Mouse (Mus musculus) adrenal gland, postnatal 4 days (tissue): ENCODE data around the gene Edn3. TPM values are rescaled to one million over a fixed set of nuclear protein-coding genes. Genes with fewer than 3 reads are reported as not detected.

Experiments used
- DNase-seq, 2 experiments: peaks; one replicate each; pipeline ENCODE4 v3.0.0; 2021 to 2022; ENCODE audit warnings: low spot score in 2 of 2, mixed read lengths in 2 of 2
- long read RNA-seq, 2 experiments: library from polyadenylated mRNA; stranded (forward); transcript quantifications; one replicate each; pipeline ENCODE4 v2.0.0; 2021
- total RNA-seq, 2 experiments: library from RNA; stranded (reverse); gene quantifications; 2 replicates each; pipeline ENCODE4 v1.2.3; 2021

Edn3 gene
- total RNA-seq: 10 to 100 TPM; 12.2 to 13.7 TPM
- long read RNA-seq, experiment 1, partial matches to known transcripts: 0 of 3 reads
- long read RNA-seq, experiment 1, other reads (novel, unspliced or antisense): 1 of 3 reads
- long read RNA-seq, experiment 2, transcript Edn3-201 (5 exons, 3,117 nt): major isoform, 11 of 20 reads
- long read RNA-seq, experiment 2, partial matches to known transcripts: 6 of 20 reads
- long read RNA-seq, experiment 2, other reads (novel, unspliced or antisense): 2 of 20 reads

GRCm38 (mm10) chr2:174760479-174761121, at the start of gene Edn3:
Gene Edn3 (plus strand): TSS chr2:174760619.
- no peak for DNase-seq

DNA sequence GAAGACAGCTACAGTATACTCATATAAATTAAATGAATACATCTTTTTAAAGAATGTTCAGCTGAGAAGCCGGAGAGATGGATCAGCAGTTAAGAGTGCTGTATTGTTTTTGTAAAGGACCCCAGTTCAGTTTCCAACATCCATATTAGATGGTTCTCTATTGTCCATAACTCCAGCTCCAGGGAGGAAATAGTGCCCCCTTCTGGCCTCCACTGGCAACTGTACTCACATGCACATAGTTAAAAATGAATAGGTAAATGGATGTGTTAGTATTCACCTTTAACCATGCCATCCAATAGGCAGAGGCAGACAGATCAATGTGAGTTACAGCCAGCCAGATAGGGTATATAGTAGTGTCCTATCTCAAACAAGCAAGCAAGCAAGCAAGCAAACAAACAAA, 48.4 kb upstream of the Edn3 start:
- no peak for DNase-seq

- no peak for DNase-seq
Measured at GRCm38 (mm10) chr2:174715938-174716337, 44.5 kb upstream of the Edn3 start.

DNA sequence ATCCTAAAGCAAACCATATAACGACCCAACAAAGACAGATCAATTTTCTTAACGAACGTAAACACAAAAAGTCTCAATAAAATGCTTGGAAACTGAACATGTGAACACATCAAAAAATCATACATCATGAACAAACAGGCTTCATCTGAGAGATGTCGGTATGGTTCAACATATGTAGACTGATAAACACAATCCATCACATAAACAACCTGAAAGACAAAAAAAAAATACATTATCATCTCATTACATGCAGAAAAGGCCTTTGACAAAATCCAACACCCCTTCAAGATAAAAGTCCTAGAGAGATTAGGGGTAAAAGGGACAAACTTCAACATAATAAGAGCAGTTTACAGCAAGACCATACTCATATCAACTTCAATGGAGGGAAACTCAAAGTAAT, 42.6 kb upstream of the Edn3 start:
- no peak for DNase-seq

GRCm38 (mm10) chr2:174727114-174727823, 33.1 kb upstream of the Edn3 start:
- DNase-seq: no peak

- DNase-seq: no peak
Measured at GRCm38 (mm10) chr2:174731939-174732338, 28.5 kb upstream of the Edn3 start.

GRCm38 (mm10) chr2:174735270-174735669, 25.1 kb upstream of the Edn3 start:
- no peak for DNase-seq

DNA sequence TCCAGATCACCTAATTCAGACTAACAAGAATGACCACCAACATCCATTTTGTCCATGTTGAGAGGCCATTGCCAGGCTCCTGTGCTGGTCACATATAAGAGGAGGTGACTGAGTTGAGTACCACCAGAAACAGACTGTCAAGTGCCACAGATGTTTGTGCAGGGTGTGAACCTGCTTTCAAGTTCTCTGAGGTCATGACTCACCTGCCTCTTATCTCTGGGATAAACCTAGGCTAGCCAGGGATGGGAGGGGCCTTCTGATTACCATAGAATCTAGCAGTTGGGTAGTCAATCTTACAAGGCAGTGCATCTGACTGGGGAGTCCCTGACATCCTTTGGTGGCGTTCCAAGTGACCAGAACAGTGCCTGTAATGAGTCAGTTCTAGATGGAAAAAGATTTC, 13.2 kb upstream of the Edn3 start:
- DNase-seq: no peak

GRCm38 (mm10) chr2:174748381-174748780, 12.0 kb upstream of the Edn3 start:
- DNase-seq: no peak

GRCm38 (mm10) chr2:174753197-174753596, 7.2 kb upstream of the Edn3 start:
- DNase-seq: no peak

- no peak for DNase-seq
Measured at GRCm38 (mm10) chr2:174754231-174754630, 6.2 kb upstream of the Edn3 start.

GRCm38 (mm10) chr2:174759189-174759588, 1.2 kb upstream of the Edn3 start:
- DNase-seq: no peak

GRCm38 (mm10) chr2:174761452-174762101, 1.2 kb downstream of the Edn3 start:
- DNase-seq: no peak

- no peak for DNase-seq
Measured at GRCm38 (mm10) chr2:174762310-174762709, 1.9 kb downstream of the Edn3 start.

GRCm38 (mm10) chr2:174768891-174769528, 8.6 kb downstream of the Edn3 start:
- DNase-seq: no peak

- DNase-seq: no peak
Measured at GRCm38 (mm10) chr2:174774177-174775111, 14.0 kb downstream of the Edn3 start.

- DNase-seq: no peak
Measured at GRCm38 (mm10) chr2:174782016-174782415, 21.6 kb downstream of the Edn3 start.

GRCm38 (mm10) chr2:174782880-174783279, 22.5 kb downstream of the Edn3 start:
- no peak for DNase-seq

DNA sequence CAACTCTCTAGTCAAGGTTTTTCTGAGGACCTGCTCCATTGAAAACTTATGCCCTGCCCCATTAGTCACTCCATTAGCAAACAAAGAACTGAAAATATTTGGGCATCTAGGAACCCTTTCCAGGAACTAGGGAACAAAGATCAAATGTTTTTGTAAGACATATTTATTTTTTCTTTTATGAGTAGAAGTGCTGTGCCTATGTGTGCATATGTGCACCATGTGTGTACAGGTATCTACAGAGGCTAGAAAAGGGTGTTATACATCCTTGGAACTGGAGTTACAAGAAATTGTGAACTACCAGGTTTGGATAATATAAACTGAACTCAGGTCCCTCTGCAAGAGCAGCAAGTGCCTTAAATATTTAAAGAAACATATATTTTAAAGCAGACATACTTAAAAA, 28.4 kb downstream of the Edn3 start:
- DNase-seq: no peak

GRCm38 (mm10) chr2:174792436-174793125, 32.2 kb downstream of the Edn3 start:
- DNase-seq: no peak
